Mouse (Mus musculus): ENCODE measurements at regions not wholly inside any gene's neighbourhood (a gene's known extent, or its start where the extent isn't known, plus 50 kb on each side); places are given as distances from the start of the nearest gene placed in this dataset.
"Not testable (repeated sequence)": the region's sequence is repeated elsewhere in the genome, so short reads cannot be mapped to it uniquely, and the experiment has no call there.

GRCm38 (mm10) chr3:21621745-21622144 is 454.7 kb upstream of the Tbl1xr1 start:
- DNase-seq (ENCODE audit: low spot score in 2 of 2): no peak

GRCm38 (mm10) chr3:21625039-21625438 is 451.4 kb upstream of the Tbl1xr1 start:
- DNase-seq (ENCODE audit: low spot score in 2 of 2): no peak

- DNase-seq (ENCODE audit: low spot score in 2 of 2): no peak
Observed at GRCm38 (mm10) chr3:21626029-21626428, 450.4 kb upstream of the Tbl1xr1 start.

- DNase-seq (ENCODE audit: low spot score in 2 of 2): not testable (repeated sequence)
Observed at GRCm38 (mm10) chr3:21627048-21627447, 449.4 kb upstream of the Tbl1xr1 start.

GRCm38 (mm10) chr3:21633600-21634221 is 442.7 kb upstream of the Tbl1xr1 start:
- no peak for DNase-seq (ENCODE audit: low spot score in 2 of 2)

- no peak for DNase-seq (ENCODE audit: low spot score in 2 of 2)
Observed at GRCm38 (mm10) chr3:21634675-21635204, 441.7 kb upstream of the Tbl1xr1 start.

GRCm38 (mm10) chr3:21638886-21639285 is 437.6 kb upstream of the Tbl1xr1 start:
- DNase-seq (ENCODE audit: low spot score in 2 of 2): no peak

- no peak for DNase-seq (ENCODE audit: low spot score in 2 of 2)
Observed at GRCm38 (mm10) chr3:21639576-21639975, 436.9 kb upstream of the Tbl1xr1 start.

GRCm38 (mm10) chr3:21644086-21644485 is 432.4 kb upstream of the Tbl1xr1 start:
- no peak for DNase-seq (ENCODE audit: low spot score in 2 of 2)

- DNase-seq (ENCODE audit: low spot score in 2 of 2): no peak
Observed at GRCm38 (mm10) chr3:21645268-21645667, 431.2 kb upstream of the Tbl1xr1 start.

GRCm38 (mm10) chr3:21649885-21650469 is 426.5 kb upstream of the Tbl1xr1 start:
- no peak for DNase-seq (ENCODE audit: low spot score in 2 of 2)

GRCm38 (mm10) chr3:21655301-21655700 is 421.2 kb upstream of the Tbl1xr1 start:
- no peak for DNase-seq (ENCODE audit: low spot score in 2 of 2)

GRCm38 (mm10) chr3:21667349-21668143 is 408.9 kb upstream of the Tbl1xr1 start:
- DNase-seq (ENCODE audit: low spot score in 2 of 2): no peak

GRCm38 (mm10) chr3:21671885-21672284 is 404.6 kb upstream of the Tbl1xr1 start:
- DNase-seq (ENCODE audit: low spot score in 2 of 2): no peak

- no peak for DNase-seq (ENCODE audit: low spot score in 2 of 2)
Observed at GRCm38 (mm10) chr3:21672492-21672891, 404.0 kb upstream of the Tbl1xr1 start.

GRCm38 (mm10) chr3:21673466-21673865 is 403.0 kb upstream of the Tbl1xr1 start:
- no peak for DNase-seq (ENCODE audit: low spot score in 2 of 2)

- DNase-seq (ENCODE audit: low spot score in 2 of 2): no peak
Observed at GRCm38 (mm10) chr3:21678265-21678664, 398.2 kb upstream of the Tbl1xr1 start.

- no peak for DNase-seq (ENCODE audit: low spot score in 2 of 2)
Observed at GRCm38 (mm10) chr3:21678734-21679133, 397.7 kb upstream of the Tbl1xr1 start.

GRCm38 (mm10) chr3:21697980-21698672 is 378.3 kb upstream of the Tbl1xr1 start:
- DNase-seq (ENCODE audit: low spot score in 2 of 2): not testable (repeated sequence)

- DNase-seq (ENCODE audit: low spot score in 2 of 2): no peak
Observed at GRCm38 (mm10) chr3:21699526-21699925, 376.9 kb upstream of the Tbl1xr1 start.

GRCm38 (mm10) chr3:21700326-21700725 is 376.1 kb upstream of the Tbl1xr1 start:
- no peak for DNase-seq (ENCODE audit: low spot score in 2 of 2)

All from left cerebral cortex, adult 8-10 months (tissue).